Mouse (Mus musculus): ENCODE measurements around the gene Parva. TPM values are rescaled to one million over a fixed set of nuclear protein-coding genes. Genes with fewer than 3 reads are reported as not detected.

Gene Parva
- polyA plus RNA-seq (2012; rRNA removed): 78.5 and 82.3 TPM in 2 replicates

DNA sequence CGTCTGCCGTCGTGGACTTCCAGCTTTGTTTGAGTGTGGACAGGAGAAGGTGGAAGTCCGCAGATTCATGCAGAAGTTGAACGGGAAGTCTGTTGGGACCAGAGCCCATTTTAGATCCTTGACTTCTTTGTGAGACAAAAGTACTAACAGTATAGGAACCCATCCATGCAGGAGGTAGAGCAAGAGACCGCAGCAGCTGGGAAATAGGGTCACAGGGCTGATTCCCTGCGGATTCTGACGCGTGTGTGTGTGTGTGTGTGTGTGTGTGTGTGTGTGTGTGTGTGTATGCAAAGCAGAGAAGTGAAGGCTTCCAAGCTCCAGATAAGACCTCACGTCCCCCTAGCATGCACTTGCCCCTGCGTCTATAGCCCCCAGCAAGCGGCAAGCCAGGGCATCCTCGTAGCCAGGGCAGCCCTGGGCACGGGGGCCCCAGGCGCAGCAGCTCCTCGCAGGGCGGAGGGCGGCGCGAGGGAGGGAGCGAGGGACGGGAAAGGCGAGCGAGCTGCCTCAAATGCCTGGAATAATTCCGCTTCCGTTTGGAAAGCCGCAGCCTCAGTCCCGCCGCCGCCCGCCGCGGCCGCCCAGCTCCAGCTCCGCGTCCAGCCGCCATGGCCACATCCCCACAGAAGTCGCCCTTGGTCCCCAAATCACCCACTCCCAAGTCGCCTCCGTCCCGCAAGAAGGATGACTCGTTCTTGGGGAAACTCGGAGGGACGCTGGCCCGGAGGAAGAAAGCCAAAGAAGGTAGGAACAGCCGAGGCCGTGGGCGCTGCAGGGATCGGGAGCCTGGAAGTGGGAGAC, at the start of gene Parva:
Parva (plus strand) TSS at position 149 of the 801 bp plus-strand sequence.
- DNase-seq (ENCODE audit: low read depth): no peak

DNA sequence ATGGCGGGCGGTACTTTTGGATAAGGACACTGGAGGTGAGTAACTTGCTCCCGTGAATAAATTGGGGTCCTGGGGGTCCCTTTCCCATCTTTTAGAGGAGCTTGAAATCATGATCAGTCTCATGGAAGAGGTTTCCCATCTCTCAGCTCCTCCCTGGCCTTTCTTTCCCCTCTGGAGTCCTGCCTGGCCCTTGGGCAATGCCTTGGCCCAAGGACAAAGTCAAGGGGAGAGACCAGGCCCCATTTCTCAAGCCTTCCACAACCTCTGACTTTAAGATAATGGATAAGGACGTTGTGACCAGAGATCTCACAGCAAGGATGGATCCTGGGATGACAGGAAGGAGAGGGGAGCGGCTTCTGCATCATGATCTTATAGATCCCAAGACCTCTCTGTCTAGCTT, 49.2 kb upstream of the Parva start:
- no peak for DNase-seq (ENCODE audit: low read depth)

DNA sequence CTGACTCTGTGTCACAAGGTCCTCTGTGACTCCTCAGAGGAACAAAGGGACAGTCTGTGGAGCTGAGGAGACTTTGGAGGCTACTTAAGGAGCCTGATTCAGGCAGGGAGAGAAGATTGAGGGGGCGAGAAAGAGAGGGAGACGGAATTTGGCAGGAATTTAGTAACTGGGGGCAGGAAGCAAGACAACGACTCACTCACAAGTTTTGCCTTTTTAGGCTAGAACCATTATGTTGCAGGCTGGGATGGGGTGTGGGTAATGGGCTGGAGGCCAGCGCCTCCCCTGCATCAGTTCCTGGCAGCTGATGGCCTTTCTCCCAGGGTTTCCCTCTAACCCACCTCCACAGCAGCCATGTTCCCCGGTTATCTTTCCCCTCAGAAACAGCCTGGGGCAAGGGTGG, 48.8 kb upstream of the Parva start:
- DNase-seq (ENCODE audit: low read depth): no peak

DNA sequence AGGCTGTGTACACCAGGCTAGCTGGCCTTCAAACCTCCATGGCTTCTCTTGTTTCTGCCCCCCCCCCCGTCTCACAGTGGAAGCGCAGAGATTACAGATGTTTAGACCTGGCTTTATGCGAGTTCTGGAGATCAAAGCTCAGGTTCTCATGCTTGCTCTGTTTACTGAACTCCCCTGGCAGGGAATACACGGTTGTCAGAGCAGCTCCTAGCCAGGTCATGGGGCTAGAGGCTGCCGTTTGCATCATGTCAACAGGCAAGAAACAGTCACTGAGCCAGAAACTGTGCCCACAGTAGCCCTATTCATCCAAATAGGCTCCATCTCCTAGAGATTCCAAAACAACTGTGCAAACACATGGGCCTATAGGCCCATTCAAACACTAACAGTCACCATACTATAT, 40.8 kb upstream of the Parva start:
- DNase-seq (ENCODE audit: low read depth): no peak

DNA sequence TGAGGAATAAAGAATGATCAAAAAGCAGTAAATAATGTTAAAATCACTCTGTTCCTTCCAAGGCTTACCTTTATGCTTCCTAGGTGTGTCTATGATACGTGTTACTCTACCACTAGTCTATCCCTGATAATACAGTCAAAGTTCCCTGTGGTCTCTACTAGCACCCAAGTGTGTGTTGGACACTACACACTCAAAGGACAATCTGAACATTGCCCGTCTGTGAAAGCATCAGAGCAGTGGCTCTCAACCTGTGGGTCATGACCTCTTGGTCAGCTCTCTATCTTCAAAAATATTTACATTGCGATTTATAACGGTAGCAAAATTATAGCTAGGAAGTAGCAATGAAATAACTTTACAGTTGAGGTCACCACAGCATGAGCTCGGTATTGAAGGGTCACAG, 39.4 kb upstream of the Parva start:
- no peak for DNase-seq (ENCODE audit: low read depth)

DNA sequence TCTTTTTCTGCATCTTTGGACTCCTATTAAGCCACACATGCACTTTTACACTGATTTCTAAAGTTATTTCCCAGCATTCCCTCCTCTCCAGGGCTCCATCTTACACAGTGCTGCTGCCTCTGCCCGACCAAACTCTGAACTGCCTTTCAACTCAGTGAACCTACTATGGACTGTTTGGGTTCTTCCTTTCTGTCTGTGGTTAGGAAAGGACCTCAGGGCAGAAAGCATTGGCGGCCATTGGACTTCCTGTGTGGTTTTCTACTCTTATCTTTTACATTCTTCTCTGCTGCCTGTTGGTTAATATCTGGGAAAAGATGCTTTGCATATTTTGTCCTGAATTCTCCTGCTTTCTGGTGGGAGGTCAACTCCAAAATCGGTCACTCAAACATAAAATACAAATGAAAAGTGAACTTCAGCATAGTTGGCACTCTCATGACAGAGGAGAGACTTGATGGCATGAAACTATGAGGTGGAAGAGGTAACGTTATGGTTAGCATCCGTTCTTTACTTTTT, 38.9 kb upstream of the Parva start:
- DNase-seq (ENCODE audit: low read depth): no peak

DNA sequence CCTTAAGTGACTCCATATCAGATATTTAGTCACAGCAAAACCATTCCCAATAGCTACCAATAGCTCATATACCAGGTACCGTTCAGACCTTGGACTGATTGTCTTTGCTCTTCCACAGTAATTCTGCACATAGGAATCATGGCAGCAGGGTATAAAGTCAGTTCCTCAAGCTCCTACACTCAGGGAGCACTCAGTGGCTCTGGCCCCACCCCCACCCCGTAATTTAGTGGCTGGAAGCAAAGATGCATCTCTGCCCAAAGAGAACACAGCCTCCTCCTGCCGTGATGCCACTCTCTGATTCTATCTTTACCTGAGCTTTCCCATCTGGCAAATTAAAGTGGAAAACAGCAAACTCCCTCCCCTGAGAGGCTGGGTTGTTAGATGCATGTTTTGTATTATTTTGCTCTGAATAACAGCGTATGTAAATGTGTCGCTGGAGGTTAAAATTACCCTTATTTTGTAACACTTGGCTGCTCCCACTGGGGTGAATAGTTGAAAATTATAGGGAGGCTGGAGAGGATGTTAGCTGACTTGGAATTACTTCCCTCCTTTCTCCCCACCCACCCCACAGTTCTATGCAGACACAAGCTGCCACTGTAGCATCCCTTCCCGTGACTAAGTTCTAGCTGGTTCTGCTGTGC, 37.6 kb upstream of the Parva start:
- no peak for DNase-seq (ENCODE audit: low read depth)

DNA sequence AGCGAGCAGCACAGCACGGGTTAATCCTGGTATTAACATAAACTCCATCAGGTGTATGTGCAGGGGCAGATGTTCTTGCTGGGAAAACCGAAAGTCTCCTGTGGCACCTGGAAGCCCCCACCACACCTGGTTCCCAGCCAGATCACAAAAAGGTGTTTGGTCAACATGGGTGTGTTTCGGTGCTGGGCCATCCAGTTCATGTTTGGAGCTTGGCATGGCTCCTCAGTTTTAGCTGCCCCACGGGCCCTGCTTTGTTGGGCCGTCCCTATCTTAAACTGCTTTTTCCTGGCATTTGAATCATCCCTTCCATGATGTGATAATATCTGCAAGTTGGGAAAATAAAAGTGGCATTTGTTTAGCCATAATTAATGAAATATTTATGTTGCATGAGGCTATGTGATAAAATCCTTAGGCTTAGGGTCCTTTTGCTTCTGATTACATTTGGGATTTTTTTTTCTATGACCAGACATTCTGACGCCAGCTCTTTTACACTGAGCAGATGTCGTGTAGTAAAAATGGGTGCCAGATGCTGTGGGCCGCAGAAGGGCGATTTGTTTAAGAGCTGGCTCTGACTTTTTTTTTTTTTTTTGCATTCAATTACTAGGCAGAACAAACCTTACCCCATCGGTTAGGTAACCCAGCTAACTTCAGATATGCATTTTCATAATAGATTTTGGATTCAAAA, 36.9 kb upstream of the Parva start:
- DNase-seq (ENCODE audit: low read depth): no peak

DNA sequence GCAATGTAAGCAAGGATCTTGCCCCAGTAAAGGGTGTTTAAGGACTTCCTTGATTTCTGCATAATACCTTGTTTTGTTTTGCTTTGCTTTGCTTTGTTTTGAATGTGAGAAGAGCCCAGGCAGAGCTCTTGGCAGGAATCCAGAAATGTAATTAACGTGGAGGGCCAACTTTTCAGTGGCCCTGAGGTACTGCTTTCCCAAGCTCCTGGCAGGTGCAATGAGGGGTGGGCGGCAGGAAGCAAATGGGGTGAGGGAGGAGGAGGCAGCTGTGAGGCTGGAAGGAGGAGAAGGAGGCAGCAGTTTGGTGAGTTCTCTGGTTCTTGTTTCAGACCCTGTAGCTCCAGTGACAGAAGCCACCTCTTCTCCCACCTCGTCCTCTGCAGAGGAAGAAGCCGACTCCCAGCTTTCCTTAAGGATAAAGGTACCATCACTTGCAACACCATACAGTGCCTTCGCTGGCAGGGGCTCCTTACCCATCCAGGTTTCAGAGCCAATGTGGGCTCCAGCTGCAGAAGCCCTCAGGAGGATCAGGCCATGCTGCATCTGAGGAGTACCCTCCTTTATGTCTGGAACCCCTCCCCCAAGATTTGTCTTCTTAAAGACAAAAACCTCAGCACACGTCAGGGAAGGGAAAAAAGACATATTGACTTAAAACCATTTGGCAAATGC, 36.2 kb upstream of the Parva start:
- peak; percentile 42 for DNase-seq (ENCODE audit: low read depth)

DNA sequence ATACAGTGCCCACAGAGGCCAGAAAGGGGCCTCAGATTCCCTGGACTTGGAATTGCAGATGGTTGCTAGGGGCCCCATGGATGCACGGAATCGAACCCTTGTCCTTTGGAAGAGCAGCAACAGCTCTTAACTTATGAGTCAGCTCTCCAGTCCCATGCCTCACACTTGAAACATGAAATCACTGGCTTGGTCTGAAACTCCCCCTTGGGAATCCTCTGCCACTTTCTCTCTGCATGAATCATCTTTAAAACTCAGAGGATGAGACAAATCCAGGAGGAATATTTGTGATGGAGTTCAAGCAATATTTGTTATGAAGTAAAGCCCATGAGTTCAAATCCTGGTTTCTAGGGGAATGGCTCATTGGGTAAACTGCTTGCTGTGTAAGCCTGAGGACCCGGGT, 29.5 kb upstream of the Parva start:
- DNase-seq (ENCODE audit: low read depth): no peak

DNA sequence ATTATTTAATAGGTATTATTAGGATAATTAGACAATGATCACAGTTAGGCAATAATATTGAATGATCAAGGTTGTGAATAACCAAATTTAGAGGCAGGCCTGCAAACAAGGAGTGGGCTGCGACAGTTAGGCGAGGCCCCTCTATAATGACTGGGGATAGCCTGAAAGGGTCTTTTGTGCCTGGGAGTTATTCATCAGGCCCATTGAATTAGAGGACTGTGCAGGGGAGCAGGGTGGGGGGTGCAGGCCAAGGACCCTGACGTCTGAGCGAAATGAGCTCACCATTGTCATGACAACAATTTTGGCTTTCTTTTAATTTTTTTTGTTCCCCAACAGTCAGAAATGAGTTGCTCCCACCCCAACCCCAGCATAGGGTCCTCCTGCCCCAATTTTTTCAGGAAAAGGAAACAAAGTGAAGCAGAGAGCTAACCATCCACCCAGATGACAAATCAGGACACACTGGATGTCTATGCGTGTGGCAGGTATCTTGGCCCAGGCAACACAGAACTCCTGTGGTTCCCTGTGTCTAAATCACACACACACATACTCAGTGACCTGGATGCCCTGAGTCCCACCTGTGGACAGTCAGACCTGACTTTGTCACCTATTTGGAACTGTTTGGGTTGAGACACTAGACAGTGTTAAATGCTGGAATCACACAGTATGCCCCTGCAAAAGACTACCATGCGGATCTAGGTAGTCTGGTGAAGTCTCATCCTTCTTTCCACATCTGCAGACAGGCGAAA, 27.7 kb upstream of the Parva start:
- no peak for DNase-seq (ENCODE audit: low read depth)

DNA sequence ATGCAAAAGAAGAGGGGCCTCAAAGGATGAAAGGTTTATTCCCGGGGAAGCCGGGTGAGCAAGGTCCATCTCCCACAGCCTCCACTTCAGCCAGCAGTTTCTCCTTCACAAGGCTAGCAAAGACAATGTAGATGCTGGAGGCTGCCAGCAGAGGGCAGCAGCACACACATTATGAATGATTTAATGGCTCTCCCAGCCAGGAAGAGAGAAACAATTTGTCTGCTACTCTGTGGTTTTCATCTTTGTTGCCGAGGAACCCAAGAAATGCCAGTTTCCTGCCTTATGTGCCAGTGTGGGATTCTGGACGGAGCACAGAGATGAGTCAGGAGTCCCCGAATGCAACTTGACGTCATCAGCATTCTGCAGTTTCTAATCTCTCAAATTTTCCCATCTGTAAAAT, 27.1 kb upstream of the Parva start:
- DNase-seq (ENCODE audit: low read depth): no peak

DNA sequence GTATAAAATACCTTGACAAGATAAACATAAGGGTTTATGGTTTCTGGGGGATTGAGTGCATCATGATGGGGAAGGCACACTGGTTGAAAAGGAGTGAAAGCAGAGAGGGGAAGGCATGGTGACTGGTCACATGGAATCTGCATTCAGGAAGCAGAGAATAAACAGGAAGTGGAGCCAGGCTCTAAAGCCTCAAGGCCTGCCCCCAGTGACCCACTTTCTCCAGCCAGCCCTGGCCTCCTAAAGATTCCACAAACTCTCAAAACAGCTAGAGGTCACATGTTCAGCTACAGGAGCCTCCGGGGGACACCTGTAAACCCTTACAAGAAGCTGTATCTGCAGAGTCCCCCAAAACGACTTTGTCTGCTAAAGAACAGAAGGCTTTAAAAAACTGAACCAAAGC, 22.2 kb upstream of the Parva start:
- DNase-seq (ENCODE audit: low read depth): no peak

DNA sequence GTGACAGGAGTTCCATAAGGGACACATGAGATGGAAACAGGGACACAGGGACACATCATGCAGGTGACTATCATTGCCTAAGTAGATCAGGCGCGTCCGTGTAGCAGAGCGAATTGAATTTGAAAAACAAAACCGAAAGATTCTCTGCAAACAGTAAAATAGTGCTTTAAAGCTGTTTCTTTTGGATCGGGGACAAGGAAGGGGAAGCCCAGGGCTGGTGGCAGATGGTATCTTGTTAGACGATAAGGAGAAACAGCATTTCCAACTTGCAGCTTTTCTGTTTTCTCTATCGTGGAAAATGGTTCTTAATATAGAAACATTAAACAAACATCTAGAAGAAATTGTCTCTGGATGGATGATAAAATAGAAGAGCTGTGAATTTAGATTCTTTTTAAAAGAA, 21.7 kb upstream of the Parva start:
- no peak for DNase-seq (ENCODE audit: low read depth)

DNA sequence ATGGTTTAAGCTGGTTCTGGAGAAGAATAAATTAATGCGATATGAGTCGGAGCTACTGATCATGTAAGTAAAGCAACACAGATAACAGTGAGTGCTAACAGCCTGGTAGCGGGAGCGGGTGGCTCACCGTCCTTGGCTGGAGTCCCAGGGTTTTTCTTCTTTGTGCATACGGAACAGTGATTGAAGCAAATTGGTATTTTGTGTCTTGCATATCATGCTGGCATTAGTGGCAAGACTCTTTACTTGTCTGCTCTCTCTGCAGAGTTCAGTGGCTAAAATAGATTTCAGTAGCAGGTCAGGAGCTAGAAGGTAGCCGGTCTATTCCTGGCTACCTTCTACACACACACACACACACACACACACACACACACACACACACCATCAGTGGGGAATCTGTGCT, 19.7 kb upstream of the Parva start:
- DNase-seq (ENCODE audit: low read depth): no peak

DNA sequence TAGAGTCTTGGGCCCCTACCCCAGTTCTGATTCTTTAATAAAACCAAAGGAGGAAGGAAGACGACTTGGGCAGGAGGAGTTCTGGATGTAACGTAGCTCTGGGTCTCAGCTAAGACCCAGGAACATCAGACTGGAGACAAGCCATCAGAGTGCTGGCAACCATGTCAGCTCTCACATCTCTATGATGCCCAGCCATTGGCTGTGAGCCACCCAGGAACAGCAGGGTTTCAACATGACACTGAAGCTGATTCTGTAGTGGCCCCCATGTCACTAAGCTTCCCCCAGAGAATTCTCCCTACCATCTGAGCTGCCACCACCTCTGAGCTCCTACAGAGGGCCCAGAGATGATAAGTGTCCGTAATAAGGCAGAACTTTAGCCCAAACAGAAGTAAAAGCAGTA, 17.3 kb upstream of the Parva start:
- DNase-seq (ENCODE audit: low read depth): no peak

DNA sequence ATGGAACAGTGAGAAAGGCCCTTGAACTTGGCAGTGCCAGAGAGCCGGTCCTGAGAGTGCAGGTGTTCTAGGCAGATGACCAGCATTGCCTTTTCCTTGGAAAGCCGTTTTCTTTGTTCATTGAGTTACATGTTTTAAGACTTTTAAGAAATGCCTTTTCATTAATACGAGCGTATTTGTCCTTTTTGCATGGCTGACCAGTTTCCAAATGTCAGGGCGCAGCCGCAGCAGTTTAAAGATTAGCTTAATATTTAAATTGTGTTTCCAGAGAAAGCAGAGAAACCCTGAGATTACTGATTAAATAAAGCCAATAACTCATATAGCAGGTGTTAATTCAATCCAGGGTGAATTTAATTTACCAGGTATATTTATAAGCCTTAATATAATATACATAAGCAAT, 14.0 kb upstream of the Parva start:
- no peak for DNase-seq (ENCODE audit: low read depth)

DNA sequence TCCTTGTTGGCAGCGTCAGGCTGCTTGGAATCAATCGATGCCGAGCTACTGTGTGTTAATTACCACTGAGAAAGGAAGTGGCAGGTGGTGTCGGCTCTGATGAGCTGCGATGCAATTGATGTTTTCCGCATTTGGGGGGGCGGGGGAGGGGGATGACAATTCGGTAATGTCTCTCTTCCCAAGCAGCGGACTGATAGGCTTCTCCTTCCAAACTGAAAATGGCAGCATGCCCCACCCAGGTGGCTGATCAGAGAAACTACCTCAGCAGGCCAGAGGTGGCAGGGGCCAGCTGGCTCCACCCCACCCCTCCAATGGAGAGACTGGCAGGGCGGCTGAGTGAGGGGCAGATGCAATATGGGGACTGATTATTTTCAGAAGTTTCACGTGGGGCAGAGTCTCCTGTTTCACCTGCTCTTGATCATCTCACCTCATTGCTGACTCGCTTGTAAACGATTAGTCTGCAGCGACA, 11.2 kb upstream of the Parva start:
- DNase-seq (ENCODE audit: low read depth): no peak

DNA sequence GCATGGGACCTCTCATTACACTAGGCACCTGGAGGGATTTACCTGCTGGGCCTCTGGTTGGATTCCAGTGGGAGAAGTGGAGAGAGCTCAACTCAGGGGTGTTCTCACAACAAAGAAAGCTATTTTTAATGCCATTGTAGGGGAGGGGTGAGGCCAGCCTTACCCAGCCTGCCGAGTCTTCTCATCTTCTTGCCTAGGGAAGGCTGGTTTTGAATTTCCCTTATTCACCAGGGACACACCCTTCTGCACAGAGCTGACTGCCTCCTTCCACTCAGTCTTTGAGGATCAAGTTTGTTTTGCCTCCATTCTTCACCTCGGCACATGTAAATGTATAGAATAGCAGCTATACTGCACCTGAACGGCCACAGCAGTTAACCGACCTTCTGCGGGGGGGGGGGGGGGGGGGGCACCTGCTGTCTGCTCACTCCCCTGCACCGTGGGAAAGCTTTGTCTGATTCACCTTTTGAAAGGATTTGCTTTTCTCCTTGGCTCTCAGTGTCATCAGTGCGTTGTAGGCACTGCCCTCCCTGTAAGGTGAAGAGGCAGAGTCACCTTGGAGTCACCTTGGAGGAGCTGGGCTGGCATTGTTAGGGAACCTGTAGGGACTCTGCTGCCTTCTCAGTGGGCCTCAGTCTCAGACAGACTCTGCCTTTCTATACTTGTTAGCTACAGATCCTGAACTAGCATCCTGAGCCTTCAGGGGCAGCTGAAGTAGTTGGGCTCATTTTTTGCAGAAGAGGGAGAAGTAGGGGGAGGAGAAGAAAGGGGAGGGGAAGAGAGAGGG, 10.4 kb upstream of the Parva start:
- DNase-seq (ENCODE audit: low read depth): no peak

DNA sequence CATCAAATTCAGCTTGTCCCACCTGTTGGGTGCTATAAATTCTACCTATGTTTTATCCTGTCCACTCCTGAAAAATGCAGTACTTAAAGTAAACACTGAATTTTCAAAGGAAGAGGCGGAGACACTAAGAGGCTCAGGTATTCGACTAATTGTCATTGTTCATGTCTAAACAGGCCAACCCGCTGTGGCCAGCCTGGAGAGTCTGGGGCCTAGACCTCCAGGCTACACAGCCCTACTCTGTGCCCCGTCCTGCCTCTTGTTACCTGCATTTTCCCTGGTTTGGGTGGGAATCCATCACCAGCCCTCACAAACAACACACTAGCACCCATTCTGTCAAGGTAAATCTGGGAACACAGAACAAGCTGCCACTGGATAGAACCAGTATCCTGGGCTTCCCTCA, 9.7 kb upstream of the Parva start:
- DNase-seq (ENCODE audit: low read depth): no peak

DNA sequence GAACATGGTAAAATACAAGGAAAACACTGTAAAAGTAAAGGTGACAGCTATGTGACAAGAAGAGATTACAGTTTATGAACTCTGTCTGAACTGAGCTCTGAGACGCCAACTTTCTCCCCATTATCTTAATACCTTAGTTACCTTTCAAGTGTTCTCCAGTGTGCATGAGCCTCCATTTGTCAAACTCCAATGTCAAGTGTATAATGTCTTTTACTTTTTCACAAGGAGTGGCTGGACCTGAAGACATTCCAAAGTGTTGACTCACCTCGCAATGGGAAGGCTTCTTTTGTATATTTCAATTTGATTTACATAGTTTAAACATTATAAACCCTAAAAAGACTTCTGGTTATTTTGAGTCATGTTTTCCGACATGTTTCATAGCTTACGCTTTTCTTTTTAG, 3.9 kb upstream of the Parva start:
- no peak for DNase-seq (ENCODE audit: low read depth)

Data from gonadal fat pad, adult 2 months (tissue).